Mouse (Mus musculus) C2C12 (cell line): ENCODE results near the gene Smoc1.

ENCODE experiments used
- CEBPB ChIP-seq: IDR thresholded peaks from one replicate; pipeline ENCODE4 v1.6.1; 2011; ENCODE audit warnings: low read depth, mild to moderate bottlenecking, control low read depth, moderate library complexity
- CTCF ChIP-seq: IDR thresholded peaks from one replicate; pipeline ENCODE4 v1.5.1; 2011; ENCODE audit not compliant: control insufficient read depth, insufficient read depth, insufficient read length
- FOSL1 ChIP-seq: IDR thresholded peaks from one replicate; pipeline ENCODE4 v1.8.0; 2011; ENCODE audit warnings: mild to moderate bottlenecking, low read length; ENCODE audit not compliant: poor library complexity, insufficient read depth, severe bottlenecking
- MAX ChIP-seq: IDR thresholded peaks from one replicate; pipeline ENCODE4 v1.6.1; 2011; ENCODE audit warnings: mild to moderate bottlenecking, control low read depth
- MYOD1 ChIP-seq: IDR thresholded peaks from one replicate; pipeline ENCODE4 v1.6.1; 2011; ENCODE audit warnings: low read depth; ENCODE audit not compliant: control insufficient read depth, insufficient read length
- USF1 ChIP-seq: IDR thresholded peaks from one replicate; pipeline ENCODE4 v1.6.1; 2011; ENCODE audit warnings: low read depth, mild to moderate bottlenecking, control low read depth, moderate library complexity

GRCm38 (mm10) chr12:81043616-81044015 is 17.0 kb downstream of the Smoc1 start:
- TF ChIP-seq MAX (no peak), CTCF (no peak), MYOD1 (no peak), USF1 (no peak), FOSL1 (no peak), CEBPB (no peak)
